Mouse (Mus musculus) cerebellum, postnatal 36 days (tissue): ENCODE measurements around the gene Slc43a1.

Source experiments
- DNase-seq, 2 experiments: peaks; one replicate each; pipeline ENCODE4 v3.0.0; 2021 to 2022; ENCODE audit warnings: mixed read lengths in 2 of 2

Slc43a1 gene

DNA sequence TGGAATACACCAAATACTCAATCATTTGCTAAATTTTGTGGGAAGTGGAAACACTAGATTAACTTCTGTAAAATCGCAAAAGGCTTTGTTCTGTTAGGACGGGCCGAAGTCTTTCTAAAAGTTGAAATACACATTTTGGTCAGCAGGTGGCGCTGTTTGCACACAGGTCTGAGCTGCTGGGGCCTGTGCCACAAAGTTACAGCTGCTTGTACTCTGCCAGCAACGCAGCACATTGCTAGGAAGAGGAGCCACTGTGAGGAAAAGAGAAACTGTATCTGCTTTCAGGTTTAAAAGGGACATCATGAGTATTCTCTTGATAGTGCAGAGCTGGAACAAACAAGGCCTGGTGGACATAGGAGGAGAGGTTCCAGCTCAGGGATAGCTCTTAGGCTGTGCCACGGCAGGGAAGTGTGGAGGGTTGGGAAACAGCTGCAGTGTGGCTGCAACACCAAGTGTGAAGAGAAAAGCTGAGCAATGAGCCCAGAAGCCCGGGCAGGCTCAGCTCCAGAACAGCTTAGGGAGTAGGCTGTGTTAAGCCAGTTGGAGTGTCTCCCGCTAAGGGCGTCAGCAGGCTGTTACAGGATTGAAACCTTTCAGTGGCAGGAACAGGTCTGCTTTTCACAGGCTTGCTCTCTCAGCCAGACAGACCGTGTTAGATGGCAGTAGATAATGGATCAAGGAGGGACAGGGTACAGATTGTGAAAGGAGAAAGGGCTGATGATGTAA lies 6.8 kb upstream of the Slc43a1 start:
- DNase-seq = peak; percentile 71 to 84

DNA sequence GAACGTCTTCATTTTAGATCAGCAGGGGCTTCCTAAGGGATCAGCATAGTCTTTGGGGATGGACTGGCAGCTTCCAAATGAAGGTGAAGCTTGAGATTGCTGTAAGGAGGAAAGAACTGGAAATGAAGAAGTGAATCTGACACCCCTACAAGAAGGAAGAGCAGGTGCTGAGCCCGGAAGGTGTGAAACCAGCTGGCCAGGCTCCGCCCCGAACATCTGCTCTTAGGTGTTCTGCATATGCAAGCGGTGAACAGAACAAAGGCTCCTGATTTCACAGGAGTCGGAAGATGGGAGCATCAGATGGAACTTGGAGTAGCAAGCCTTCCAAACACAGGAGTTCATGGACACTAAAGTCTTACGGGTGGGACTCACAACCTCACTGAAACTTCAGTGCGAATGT lies 1.5 kb upstream of the Slc43a1 start:
- no peak for DNase-seq

DNA sequence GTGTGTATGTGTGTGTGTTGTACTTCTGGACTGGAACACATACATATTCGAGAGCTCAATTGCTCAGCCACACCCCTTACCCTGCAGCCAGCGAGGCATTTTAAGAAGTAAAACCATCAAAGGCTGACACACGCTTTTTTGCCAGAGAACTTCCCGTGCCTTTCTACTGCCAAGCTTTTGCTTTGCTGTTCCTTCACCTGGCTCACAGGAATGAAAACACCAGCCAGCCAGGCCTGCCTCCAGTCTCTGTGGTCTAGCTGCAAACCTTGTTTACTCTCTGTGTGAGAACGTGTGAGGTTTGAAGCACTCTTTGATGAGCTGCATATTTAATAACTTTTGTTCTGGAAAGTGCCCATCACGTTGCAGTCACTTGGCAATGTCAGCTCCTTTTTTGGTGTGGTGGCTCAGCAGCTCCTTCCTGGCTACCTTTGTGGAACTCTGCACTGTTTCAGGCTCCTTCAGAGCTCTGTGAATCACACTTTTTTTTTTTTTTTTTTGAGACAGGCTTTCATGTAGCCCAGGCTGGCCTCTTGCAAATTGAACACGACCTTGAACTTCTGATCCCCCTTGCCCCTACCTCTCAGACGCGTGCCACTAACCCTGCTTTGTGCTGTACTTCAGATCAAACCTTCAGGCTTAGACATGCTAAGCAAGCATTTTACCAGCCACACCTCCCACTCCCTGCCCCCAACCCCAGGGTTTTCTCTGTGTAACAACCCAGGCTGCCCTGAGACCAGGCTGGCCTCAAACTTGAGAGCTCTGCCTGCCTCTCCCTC lies 645 bp upstream of the Slc43a1 start:
- no peak for DNase-seq

DNA sequence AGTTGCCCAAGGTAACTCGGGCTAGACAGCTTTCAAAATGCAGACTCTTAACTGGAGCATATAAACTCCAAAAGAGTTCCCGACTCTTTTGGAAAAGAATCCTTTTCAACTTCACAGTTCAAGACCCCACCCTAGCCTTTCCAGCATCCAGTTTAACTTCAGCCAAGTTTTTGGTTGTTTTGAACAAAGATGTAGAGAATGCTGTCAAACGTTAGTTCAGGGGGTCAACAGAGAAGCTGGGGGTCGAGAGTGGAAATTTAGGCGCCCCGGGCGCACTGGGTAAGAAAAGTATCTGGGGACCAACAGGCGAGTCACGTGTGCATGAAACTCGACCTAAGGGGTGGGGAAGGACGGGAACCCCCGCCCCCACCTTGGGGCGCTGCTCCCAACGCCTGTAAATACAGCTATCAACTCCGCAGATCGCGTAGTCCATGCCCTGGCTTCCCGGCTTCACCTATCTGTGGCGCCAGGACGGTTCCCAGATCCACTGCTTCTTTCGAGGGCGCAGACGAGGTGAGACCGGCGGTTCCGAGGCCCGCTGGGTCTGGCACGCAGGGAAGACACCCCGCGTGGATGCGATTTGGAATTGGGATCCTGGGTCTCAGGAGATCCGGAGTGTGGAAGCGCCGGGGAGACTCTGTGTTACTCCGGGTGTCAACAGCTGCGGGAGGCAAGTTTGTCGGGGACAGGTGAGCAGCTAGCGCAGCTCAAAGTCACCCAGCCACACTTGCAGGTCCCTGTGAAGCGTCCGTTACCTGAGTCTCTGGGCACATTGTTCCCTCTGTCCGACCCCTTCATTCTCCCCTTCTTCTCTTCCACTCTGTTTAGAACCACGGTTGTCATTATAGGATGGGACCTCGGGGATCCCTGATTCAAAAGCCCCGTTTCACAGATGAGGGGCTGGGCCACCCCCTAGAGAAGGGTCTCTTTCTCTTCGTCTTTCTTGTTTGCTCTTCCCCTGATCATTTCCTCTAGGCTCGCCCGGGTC lies 637 bp downstream of the Slc43a1 start:
- DNase-seq = no peak

DNA sequence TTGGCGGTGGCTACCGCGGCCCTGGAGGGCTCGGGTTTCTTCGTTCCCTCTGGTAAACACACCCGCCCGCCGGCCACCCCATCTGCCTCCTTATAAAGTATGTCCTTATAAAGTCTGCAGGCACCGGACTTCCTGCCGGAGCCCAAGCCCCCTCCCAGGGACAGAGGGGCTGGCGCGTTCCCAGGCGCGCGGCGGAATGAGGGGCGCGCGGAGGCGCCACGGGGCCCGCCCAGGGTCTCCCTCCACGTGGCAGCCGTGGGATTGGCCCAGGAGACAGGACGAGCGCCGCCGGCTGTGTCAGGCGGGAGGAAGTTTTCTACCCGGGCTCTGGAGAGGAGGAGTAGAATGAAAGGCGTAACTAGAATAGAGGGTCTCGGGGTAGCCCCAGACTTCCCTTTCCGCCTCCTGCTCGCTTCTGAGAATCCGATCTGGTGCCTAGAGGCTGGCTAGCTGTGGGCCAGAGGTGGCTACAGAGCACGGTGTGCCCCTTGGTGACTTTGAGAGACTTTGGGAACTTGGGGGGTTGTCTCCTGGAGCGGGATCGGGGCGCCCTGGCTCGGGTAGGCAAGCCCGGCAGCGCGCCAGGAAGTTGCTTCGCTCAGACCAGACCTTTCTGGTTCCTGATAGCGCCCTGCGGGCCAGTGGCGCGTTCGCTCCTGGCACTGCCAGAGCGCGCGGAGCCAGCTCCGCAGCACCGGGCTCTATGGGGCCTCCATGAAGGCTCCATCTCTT lies 1.5 kb downstream of the Slc43a1 start:
- no peak for DNase-seq

DNA sequence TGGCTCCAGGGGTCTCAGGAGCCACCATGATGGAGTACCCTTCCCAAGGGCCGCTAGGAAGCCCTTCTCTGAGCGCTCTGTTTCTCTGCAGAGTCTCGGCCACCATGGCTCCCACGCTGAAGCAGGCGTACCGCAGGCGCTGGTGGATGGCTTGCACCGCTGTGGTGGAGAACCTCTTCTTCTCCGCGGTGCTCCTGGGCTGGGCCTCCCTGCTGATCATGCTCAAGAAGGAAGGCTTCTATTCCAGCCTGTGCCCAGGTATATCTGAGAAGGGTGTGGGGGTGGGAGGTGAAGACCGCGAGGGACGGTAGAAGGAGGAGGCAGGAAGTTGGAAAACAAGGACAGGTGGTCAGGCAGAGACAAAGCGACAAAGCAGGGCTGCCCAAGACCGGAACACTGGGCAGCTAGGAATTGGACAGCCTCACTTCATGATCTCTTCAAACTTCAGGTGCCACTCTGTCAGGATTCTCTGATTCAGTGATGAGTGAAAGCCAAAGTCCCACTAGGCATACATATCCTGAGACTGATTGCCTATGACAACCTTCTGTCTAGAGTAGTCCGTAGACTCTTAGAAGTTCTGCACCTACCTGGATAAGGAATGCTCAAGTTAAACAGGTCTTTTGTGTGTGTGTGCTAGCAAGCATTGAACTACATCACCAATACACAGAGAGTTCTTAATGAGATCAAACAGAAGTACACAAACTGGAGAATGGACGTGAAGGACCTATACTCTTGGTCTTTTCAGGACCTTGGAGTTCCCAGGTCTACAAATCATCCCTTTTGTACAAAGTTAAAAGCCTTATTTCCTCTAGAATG lies 2.3 kb downstream of the Slc43a1 start:
- no peak for DNase-seq

DNA sequence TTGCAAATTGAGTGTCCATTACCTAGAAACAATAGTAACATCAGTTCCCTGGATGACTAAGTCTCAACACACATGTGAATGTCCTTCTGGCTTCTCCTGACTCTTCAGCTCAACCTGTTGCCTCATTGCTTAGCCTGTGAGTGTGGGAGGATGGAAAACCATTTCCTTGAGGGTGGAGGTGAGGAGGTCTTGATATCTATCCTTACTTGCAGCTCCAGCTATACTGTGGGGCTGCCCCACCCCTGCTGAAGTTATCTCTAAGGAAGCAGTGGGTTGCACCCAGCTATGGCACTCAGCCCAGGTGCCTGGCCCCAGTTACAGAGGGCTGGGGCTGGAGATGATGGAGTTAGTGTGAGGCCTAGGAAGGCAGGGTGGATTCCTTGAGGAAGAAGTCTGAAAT lies 3.3 kb downstream of the Slc43a1 start:
- DNase-seq = no peak

DNA sequence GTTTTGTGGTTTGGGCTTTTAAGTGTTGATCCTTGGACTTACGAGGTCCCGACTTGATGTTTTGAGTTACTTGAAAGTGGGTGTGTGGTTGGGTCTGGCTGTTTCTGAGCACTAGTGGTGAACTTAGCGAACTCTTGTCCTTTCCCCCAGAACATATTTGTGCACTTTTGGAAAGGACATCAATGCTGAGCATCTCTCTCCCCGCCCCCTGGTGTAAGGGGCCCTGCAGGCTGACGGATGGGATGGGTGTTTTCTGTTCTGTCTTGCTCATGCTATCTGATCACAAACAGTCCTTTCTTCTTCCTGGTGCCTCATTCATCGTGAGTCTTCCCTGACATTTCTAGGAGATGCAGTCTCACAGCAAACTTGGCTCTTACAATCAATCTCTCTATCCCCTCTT lies 5.0 kb downstream of the Slc43a1 start:
- DNase-seq = no peak

DNA sequence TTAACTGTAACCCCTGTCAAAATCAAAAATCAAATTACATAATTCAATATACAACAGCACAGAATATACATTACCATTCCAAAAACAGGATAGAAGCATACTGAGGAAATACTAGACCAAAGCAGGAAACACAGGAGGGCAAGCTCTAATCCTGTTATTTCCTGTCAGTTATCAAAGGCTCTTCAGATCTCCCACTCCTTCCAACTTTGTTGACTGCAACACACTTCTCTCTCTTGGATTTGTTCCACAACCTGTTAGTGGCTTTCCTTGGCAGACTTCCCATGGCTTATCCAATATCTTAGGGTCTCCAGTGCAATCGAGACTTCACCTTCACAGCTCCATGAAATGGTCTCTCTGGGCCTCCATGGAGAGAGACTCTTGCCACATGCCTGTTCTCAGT lies 6.6 kb downstream of the Slc43a1 start:
- no peak for DNase-seq

DNA sequence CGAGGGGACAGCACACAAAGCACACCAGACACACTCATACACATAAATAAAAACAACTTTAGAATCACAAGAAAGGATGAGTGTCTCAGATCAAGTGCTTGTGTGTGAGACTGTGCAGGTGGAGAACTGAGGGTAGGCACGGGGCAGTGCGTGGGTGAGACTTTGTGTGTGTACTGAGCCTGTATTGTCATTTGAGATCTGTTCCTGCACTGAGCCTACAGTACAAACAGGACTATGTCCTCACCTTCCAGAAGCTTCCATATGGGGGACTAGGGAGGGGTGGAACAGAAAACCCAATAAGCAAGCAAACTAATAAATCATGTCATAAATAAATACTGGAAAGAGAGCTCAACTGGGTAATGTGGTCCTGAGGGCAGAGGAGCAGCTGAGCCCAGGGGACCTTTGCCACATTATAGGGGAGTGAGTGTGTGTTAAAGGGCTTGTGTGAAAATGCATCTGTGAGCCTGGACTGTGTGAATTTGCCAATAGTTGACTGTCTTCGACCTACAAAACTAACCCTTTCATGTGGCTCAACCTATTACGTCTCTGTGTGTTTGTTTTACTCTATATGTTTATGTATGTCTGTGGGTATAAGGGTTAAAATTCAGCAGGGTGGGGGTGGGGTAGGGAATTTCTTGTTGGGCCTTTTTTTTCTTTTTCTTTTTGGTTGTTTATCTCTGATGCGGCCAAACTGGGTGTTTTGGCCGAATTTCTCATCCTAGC lies 11.9 kb downstream of the Slc43a1 start:
- DNase-seq = no peak

DNA sequence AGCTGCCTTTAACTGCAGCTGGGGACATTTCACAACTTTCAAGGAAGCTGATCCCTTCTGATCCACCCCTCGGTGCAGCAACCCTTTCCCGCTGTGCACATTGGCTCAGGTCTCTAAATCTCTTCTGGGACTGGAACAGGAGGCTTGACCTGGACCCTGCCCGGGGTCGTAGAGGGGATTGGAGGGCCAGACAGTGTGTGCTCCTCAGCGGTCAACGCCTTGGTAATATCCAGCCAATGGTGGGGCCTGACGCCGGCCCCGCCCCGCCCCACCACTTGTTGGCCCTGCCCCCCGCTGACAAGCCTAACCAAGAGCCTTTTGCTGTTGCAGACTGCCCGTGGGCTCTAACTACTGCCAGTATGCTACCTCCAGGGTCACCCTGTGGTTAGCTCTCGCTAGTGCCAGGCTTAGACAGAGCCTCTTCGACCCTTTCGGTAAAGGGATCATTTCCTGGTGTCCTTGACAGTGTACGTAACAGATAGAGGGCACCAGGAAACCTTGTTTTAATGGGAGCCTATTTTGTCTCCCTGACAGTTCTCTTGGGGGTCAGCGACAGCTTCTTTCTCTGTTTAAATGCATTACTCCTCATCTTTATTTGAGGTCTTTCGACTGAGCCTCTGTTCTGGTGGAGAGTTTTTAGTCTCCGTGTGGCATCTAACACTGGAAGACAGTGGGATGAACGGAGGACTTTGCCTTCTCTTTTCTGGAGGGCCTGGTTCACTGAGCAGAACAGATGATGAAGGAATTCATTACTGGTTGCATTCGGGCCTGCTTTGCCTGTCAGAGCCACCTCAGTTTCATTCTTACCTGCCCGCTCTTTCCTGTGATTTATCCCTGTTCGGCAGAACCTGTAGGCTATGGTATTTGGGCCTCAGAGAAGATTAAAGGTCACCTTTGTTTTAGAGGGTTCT lies 12.7 kb downstream of the Slc43a1 start:
- no peak for DNase-seq

DNA sequence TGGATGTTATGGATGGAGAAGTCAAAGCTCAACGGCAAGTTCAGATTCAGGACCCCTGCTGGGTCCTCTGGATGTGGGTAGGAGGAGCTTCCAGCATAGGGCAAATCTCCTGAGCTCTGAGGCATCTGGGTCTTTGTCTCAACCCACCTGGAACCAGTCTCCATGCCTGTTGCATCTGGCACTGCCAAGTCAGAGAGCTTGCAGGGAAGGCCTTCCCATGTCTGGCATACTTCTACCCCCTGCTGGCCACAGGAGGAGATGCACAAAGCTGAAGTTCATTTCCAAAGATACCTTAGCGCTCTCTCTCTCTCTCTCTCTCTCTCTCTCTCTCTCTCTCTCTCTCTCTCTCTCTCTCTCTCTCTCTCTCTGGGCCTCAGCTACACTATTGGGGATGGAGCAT lies 17.1 kb downstream of the Slc43a1 start:
- DNase-seq = no peak

DNA sequence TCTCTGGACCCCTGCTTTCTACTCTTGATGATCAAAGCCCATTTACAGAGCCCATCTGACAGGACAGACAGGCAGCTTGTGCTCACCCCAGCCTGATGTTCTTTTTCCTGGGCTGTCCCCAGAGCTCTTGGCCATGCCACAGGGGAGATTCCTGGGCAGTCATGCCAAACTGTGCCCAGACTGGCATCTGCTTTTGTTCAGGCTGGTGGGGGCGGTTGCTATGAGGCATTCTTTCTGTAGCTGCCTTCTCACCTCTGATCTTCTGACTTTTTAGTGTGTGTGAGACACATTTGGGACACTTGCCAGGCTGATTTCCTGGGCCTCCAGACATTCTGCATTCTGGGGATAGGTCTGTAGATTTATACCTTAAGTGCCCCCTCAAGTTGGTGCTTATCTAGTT lies 19.9 kb downstream of the Slc43a1 start:
- no peak for DNase-seq

DNA sequence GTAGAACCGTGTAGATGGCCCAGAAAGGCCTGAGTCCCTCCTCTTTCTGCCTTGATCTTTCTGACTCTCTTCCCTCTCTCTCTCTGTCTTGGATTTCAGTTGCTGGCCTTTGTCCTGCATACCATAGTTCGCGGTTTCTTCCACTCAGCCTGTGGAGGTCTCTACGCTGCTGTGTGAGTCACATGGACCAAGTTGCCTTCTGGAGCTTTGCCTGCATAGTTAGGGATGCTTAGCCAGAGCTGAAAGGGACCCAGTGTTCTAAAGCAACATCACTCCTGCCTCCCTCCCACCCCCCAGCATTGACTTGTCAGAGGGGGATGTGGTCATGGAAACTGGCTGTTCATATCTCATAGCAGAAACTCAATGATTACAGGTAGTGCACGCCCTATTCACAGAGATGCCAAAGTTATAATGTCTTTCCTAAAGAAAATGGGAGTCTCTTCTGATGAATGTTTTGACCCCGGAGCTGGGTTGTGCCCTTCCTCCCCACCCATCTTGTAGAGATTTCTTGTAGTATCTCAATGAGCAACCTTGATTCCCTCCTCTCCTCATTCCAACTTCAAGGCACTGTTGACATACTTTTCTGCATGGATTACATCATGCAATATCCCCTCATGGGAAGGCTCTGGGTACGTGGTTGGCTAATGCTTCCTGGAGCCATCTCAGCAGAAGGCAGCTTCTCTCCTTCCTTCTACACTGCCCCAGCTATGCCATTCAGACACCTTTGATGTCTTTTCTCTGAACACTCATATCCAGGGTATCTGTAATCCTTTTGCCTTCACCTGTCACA lies 21.5 kb downstream of the Slc43a1 start:
- no peak for DNase-seq

DNA sequence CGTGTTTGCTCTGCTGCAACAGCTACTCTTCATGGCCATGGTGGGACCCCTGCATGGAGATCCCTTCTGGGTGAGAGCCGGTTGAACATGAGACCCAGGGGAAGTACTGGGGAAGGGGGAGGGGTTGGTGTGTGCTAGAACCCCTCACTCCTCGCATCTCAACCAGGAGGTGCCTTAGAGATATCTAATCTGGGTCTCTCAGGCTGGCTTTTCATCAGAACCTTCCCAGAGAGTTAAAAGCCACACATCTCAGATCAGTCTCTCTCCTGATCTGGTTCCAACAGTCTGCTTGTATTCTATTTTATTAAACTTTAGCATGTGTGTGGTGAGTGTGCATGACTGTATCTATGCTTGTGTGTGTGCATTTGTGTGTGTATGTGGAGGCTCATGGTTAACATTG lies 22.8 kb downstream of the Slc43a1 start:
- no peak for DNase-seq

DNA sequence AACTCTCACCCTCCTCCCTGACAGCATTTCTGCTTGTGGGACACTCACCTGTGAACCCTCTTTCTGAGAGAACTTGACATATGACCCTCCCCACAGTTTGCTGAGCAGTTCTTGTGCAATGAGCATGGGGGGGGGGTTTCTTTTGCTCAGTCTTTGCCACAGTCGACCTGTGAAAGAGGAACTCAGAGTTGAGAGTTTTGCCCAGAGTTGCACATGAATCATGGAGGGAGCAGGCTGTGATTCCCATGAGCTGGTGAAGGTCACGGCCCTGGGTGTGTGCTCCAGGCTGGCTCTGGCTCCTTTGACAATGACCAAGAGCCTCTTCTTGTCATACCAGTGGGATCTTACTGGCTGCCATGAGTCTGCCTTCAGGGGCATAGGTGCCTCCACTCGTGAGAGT lies 23.6 kb downstream of the Slc43a1 start:
- no peak for DNase-seq

DNA sequence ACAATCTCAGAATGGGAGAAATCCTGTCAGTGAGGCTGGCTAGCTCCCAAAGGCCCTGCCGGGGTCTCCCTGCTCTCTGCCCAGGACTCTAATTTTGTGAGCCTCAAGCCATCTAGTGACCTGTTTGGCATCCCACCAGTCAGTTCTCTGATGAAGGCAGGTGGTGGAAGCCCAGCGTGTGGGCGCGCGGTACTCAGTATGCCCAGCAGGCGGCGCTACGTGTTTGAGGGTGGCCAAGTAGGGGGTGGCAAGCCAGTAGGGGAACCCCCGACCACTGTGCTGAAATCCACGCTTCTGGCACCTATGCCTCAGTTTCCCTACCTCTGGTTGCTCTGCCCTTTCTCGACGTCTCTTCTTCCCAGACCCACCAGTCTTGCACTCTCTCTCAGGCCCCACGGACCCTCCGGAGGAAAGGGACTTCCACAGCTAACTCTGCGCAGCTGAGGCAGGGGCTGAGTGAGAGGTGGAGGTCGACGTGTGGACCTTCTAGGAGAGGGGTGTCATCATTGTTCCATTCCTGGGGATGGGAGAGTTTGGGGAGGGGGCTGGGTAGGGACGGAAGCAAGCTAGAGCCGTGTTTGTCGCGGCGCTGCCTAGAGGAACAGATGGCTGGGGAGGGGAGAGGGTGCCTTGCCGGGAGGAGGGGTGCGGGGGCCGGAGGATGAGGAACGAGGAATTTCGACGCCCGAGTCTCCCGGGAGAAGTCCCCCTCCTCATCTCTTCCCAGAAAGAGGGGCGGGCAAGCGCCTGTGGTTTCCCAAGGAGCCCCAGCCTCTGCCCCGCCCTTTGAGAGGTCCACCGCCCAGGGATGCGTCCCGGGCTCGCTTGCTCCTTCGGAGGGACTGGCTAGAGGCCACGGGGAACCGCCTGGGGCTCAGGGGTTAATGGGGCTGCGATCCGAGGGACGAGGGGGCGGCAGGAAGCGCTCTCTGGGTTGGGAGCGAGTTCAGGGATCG lies 27.2 kb downstream of the Slc43a1 start:
- peak in 1 of 2 experiments; percentile 17 for DNase-seq

DNA sequence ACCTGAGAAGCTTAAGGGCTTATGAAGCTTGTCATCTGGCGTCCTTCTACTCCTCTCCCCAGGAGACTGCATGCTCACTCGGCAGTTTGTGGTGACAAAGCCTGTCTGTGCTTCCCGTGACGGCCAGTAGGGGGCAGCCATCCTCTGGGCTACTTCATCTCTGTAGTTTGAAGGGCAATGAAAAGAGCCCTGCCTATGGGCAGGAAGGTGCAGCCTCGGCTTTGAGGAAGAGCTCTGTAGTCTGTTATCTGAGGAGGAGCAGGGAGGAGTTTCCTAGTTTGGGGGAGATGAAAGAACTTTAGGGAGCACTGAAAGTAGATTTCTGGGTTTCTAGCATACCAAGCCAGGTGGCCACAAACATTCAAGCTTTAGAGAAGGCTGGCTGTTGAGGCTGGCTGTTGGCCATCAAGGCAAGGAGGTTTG lies 29.9 kb downstream of the Slc43a1 start:
- DNase-seq = peak in 1 of 2 experiments; percentile 13
